Mouse (Mus musculus): ENCODE results near the gene Mgat3.

The Mgat3 gene

DNA sequence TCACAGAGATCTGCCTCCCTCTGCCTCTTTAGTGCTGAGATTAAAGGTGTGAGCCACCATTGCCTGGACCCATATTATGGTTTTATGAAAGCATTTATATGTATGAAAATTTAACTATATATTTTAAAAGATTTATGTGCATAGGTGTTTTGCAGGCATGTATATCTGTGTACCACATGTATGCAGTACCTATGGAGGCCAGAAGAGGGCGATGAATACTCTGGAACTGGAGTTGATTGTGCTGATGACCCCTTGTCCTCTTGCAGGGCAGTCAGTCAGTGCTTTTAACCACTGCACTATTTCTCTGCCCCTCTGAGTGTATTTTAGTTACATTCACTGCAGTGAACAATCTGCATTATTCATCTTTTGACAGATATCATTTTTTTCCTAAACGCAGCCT is 52.3 kb downstream of the Mgat3 start:
- peak; percentile 46 for DNase-seq (ENCODE audit: low spot score)

DNA sequence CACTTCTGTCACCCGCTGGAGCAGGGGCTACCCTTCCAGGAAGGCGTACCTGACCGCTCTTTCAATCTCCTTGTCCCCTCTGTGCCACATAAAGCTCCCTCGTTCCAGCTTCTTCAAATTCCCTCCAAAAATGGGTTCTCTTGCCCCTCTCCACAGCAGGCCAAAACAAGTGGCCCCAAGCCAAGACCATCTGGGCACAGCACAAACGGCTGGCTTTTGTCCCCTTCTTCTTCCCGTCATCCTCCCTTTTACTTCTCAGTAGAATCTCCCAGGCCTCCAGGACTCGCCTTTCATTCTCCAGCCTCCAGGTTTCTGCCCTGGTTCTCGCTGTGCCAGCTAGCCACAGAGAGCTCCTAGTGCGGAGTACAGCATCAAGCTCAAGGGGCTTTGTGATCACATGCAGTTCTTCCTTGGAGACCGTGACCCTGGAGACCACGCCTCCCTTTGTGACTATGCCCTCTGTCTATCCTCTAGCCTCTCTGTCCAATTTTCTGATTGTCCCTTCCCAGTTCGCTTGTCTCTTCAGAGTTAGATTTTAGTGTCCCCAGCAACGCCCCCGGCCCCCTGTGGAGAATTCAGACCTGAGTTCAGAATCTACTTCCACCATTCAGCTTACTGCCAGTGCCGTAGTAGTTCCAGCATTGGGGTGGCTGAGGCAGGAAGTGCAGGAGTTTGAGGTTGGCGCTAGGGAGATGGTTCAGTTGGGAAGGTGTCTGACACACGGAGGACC is 54.7 kb downstream of the Mgat3 start:
- no peak for DNase-seq (ENCODE audit: low spot score)

DNA sequence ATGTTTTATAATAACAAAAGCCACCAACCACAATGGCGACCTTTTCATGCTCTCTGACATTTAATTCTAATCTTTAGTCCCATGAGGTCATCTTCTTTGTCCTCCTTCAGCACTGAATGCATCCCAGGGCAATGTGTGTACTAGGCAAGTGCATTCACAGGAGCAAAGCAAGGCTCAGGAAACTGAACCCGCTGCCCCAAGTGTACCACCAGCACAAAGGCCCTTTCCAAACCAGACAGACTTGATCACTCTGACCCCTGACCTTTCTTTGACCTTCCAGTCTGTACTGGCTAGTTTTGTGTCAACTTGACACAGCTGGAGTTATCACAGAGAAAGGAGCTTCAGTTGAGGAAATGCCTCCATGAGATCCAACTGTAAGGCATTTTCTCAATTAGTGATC is 58.8 kb downstream of the Mgat3 start:
- DNase-seq (ENCODE audit: low spot score): no peak

DNA sequence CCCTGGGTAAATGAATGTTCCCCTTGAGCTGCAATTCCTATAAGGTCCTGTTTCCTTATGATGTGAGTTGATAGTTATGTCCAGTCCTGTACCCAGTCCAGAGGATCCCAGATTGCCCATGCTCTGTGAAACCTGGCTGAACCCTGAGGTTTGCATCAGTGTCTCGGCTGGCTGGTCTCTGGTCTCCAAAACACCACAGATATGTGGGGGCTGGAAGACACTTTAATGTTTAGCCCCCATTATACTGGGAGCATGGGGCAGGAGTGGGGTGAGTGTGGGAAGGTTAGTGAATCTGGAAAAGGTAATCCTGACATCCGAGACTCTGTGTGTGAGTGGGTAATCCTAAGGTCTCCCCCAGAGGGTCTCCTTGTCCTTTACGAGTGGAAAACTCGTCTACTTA is 59.5 kb downstream of the Mgat3 start:
- DNase-seq (ENCODE audit: low spot score): no peak

DNA sequence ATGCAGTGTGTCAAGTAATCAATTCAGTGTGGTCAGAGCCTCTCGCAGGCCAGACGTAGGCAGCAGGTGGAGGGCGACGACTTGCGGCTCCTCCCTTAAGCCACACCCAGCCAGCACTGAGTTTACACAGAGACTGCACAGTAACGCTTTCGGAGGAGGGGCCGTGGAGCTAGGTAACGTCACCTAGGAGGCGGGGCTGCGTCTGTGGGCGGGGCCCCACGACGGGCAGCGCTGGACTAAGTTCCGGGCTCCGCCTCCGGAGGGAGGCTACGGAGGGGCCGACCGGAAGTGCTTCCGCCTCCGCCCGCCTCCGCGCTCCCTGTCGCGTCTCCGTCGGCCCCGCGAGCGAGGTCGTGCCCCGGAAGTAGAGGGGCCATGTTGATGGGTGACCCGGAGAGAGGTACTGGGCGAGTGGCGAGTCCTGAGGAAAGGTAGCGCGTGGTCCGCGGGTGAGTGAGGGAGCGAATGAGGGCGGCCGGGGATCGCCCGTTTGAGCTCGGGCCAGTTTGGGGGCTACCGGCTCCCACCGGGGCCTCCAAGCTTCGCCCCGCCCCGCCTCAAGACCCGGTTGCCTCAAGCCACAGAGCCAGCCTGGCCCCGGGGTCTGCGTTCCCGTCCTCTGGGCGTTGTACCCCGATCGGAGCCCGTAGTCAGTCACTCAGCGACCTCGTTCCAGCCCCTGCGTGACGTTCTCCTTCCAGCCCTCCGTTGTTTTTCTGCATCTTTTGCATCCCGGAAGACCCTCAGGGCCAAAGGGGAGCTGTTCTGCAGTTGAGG is 60.4 kb downstream of the Mgat3 start, which contains the start of gene Mief1:
Mief1 (plus strand) TSS at position 286 of the 777 bp plus-strand sequence.
- DNase-seq (ENCODE audit: low spot score): peak; percentile 99

DNA sequence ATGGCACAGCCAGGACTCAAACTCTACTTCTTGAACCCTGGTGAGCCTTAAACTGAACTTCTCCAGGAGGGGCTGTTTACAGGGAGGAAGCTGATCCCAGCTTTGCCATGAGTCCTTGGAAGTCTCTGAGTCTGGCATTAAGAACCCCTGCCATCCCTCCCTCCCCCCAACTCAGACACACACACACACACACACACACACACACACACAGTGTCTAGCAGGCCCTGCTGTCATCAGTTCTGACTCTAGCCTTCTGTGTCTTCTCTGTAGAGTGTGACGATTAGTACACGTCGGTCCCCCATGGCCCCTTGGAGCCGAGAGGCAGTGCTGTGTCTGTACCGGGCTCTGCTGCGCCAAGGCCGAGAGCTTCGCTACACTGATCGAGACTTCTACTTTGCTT is 62.0 kb downstream of the Mgat3 start, which contains the start of gene AC140267.1:
AC140267.1 (plus strand) TSS at position 301 of the 400 bp plus-strand sequence.
- DNase-seq (ENCODE audit: low spot score): no peak

- DNase-seq (ENCODE audit: low spot score): no peak
Observed at GRCm38 (mm10) chr15:80248135-80248534, 74.6 kb downstream of the Mgat3 start.

DNA sequence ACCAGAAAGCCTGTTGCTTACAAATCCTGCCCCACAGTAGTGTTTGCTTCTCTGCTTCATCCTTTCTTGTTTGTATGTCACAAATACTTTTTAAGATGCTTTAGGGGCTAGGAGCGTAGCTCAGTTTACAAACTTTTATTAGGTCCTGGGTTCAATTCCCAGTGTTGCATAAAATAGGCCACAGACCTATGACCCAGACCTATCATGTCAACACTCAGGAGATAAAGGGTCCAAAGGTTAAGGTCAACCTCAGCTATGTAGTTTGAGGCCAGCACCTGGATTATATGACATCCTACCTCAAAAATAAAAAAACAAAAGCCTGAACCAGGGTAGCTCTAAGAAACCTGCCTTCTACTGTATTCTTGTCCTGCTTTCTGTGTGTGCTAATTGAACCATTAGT is 75.1 kb downstream of the Mgat3 start:
- DNase-seq (ENCODE audit: low spot score): no peak

GRCm38 (mm10) chr15:80249672-80250071 is 76.2 kb downstream of the Mgat3 start:
- DNase-seq (ENCODE audit: low spot score): no peak

DNA sequence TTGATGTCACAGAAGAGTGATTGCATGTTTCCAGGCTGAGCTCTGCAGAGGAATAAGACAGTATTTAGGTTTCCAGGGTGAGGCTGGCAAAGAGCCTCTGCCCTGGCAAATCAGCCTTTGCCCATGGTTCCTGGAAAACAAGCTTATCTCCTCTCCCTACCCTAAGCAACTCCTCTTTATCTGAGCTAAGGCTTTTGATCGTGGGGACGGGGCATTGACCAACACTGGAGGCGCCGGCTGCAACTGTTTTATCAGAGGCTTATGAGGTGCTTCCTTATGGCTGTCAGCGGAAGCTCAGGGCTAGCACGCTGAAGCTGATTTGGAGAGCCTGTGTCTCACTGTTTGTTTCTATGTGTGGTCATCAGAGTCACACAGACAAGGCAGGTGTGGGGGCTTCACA is 77.1 kb downstream of the Mgat3 start:
- DNase-seq (ENCODE audit: low spot score): no peak

DNA sequence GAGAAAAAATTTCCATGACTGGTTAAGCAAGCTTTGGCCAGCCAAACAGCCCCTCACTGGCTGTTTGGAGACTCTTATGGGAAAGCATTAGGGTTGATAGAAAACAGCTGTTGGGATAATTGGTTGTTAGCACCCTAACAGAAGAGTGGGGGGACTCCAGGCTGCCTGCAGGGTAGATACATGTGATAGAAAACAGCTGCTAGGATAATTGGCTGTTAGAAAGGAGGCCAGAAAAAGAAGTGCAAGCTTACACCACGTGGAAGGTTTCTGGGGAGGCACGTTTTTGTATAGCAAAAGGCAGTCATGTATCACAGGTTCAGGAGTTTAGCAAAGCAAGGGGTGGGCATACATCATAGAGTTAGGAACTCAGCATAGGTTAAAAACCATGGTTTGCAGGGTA is 80.0 kb downstream of the Mgat3 start:
- DNase-seq (ENCODE audit: low spot score): no peak

GRCm38 (mm10) chr15:80254207-80254606 is 80.7 kb downstream of the Mgat3 start:
- no peak for DNase-seq (ENCODE audit: low spot score)

DNA sequence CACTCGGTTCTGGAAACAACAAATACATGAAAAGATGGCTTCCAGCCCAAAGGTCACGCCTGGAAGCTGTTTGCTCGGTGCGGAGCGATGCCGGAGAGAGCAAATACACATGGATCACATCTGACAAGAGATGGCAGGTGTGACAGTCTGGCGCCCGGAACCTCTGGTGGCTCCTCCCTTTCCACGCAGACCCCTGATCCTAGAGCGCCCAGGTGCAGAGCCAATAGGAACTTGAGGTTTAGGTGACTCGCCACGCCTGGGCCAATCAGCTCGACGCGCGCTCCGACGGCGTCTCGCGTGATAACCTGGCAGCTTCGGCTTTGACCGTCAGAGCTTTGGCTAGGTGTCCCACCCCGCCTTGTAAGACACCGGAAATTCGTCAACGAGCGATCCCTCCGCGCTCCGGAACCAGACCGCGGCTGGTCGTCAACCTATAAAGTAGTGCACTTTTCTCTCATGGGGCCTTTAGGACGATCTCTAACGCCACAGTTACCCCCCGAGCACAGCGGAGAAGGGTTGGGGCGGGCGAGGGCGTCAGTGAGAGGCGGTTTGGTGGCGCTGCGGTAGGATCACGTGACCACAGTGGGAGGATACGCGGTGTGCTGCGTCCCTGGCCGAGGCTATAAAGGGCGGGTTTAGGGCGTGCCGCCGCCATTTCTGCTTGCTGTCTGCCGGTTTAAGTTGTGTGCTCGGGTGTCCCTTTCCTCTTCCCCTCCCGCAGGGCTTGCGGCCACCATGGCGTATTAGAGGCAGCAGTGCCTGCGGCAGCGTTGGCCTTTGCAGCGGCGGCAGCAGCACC is 81.5 kb downstream of the Mgat3 start, which contains the start of gene Atf4:
Atf4 (plus strand) TSS at position 338 of the 799 bp plus-strand sequence.
- peak; percentile 99 for DNase-seq (ENCODE audit: low spot score)

DNA sequence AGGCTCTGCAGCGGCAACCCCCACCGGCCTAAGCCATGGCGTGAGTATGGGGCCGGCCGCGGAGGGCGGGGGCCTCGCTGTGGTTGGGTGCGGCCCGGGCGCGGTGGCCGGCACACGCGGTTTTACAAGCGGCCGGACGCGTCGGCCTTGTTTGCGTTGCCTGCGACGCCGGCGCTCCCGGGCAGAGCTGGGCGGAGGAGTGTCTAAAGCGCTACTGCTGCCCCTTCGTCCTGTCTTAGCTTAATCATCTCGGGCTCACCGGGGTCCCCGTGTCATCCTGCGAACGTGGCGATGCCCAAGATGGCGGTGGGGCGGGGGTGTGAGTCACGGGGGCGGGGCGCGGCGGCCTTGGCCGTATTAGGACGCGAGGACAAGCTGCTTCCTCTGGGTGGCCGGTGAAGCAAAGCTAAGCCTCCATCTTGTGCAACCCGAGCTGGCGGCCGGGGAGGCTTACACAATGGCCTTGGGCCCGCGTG is 82.2 kb downstream of the Mgat3 start:
- DNase-seq (ENCODE audit: low spot score): peak; percentile 44

DNA sequence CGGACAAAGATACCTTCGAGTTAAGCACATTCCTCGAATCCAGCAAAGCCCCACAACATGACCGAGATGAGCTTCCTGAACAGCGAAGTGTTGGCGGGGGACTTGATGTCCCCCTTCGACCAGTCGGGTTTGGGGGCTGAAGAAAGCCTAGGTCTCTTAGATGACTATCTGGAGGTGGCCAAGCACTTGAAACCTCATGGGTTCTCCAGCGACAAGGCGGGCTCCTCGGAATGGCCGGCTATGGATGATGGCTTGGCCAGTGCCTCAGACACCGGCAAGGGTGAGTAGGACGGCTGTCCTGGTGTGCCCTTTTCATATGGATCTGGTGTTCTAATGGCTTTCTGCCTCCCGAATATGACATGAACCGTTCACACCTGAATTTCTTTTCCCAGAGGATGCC is 82.7 kb downstream of the Mgat3 start:
- no peak for DNase-seq (ENCODE audit: low spot score)

DNA sequence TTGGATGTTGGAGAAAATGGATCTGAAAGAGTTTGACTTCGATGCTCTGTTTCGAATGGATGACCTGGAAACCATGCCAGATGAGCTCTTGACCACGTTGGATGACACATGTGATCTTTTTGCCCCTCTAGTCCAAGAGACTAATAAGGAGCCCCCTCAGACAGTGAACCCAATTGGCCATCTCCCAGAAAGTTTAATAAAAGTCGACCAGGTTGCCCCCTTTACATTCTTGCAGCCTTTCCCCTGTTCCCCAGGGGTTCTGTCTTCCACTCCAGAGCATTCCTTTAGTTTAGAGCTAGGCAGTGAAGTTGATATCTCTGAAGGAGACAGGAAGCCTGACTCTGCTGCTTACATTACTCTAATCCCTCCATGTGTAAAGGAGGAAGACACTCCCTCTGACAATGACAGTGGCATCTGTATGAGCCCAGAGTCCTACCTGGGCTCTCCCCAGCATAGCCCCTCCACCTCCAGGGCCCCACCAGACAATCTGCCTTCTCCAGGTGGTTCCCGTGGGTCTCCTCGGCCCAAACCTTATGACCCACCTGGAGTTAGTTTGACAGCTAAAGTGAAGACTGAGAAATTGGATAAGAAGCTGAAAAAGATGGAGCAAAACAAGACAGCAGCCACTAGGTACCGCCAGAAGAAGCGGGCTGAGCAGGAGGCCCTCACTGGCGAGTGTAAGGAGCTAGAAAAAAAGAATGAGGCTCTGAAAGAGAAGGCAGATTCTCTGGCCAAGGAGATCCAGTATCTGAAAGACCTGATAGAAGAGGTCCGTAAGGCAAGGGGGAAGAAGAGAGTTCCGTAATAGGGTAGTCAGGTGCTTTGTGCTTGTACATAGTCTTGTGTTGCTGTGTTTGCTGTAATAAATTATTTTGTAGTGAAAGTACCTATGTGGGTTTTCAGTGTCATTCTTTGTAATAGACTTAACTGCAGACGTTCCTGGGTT is 83.4 kb downstream of the Mgat3 start:
- DNase-seq (ENCODE audit: low spot score): peak; percentile 12

- DNase-seq (ENCODE audit: low spot score): peak; percentile 16
Observed at GRCm38 (mm10) chr15:80257602-80258239, 84.2 kb downstream of the Mgat3 start.

DNA sequence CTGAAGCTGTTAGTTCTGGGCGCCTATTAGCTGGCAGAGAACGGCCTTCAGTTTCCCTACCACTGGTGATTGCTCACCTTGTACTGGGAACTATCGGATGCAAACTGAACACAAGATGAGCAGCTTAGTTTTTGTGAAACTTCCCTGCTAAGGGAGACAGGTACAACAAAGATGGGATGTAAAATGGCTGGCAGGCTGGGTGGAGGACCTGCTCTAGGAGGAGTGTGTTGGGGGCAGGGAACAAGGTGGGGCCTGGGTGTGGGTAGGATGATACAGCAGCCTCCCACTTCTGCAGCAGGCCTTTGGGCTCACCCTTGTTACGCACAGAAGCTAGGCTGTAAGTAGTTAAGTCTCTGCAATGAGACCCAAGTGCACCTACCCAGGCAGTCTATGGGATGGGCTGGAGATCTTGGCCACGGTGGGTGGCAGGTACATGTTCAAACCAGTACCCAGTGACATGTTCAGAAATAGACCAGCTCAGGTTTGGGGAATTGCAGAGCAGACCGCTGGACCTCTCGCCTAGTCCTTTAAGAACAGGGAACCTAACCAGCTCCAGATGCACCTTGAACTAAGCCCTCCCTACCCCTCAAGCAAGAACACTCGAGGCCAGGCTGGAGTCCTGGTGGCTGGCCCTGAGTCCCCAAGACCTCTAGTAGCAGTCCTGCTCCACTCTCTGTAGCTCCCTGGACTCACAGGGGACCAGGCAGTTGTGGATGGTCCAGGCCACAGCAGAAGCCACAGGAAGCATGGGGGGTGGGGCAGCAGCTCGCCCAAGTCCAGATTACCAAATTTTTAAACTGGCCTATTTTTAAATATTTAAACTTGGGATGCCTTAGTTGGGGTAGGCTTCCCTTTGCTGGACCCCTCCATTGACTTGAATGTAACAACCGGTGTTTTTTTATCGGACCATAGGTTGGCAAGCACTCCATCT is 85.0 kb downstream of the Mgat3 start:
- peak; percentile 19 for DNase-seq (ENCODE audit: low spot score)

GRCm38 (mm10) chr15:80259406-80260045 is 86.0 kb downstream of the Mgat3 start:
- DNase-seq (ENCODE audit: low spot score): no peak
